Mouse (Mus musculus) heart, postnatal 0 days (tissue): ENCODE measurements around the gene Mttp.

ENCODE experiments used
- CTCF ChIP-seq: IDR thresholded peaks from 2 replicates; pipeline ENCODE4 v1.5.1; 2016; ENCODE audit warnings: antibody characterized with exemption, control low read depth, low read depth
- EP300 ChIP-seq: IDR thresholded peaks from 2 replicates; pipeline ENCODE4 v1.6.1; 2016; ENCODE audit warnings: antibody characterized with exemption, low read depth

- no peak for TF ChIP-seq CTCF
- no peak for TF ChIP-seq EP300
Observed at GRCm38 (mm10) chr3:138155062-138155461, 10.3 kb upstream of the Mttp start.
